Mouse (Mus musculus) C2C12 (cell line): ENCODE data around the gene Hist1h2ad.

Experiments
- CTCF ChIP-seq: IDR thresholded peaks from one replicate; pipeline ENCODE4 v1.5.1; 2011; ENCODE audit not compliant: control insufficient read depth, insufficient read depth, insufficient read length
- FOSL1 ChIP-seq: IDR thresholded peaks from one replicate; pipeline ENCODE4 v1.8.0; 2011; ENCODE audit warnings: mild to moderate bottlenecking, low read length; ENCODE audit not compliant: poor library complexity, insufficient read depth, severe bottlenecking
- MYOD1 ChIP-seq: IDR thresholded peaks from one replicate; pipeline ENCODE4 v1.6.1; 2011; ENCODE audit warnings: low read depth; ENCODE audit not compliant: control insufficient read depth, insufficient read length
- USF1 ChIP-seq: IDR thresholded peaks from one replicate; pipeline ENCODE4 v1.6.1; 2011; ENCODE audit warnings: low read depth, mild to moderate bottlenecking, control low read depth, moderate library complexity

DNA sequence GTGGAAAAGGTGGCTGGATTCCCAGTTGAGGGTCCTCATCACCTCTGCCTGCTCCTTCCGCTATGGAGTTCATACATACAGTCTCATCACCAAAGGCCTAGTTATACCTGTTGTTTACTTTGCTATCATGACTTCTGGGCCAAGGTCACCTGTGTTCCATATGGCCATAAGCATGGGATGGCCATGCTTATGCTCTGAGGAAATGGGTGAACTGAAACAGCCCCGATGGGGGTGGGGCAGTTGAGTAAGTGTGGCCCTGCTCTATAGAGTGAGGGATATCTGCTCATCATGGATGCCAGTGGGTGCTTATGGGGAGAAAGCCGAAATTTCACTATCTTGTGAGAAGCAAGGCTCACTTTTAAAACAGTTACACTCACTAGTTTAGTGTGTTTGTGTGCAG, 30.9 kb downstream of the Hist1h2ad start:
- TF ChIP-seq MYOD1: no peak
- TF ChIP-seq USF1: no peak
- TF ChIP-seq CTCF: no peak
- no peak for TF ChIP-seq FOSL1
